Mouse (Mus musculus): ENCODE results near the gene Smad3. TPM values are rescaled to one million over a fixed set of nuclear protein-coding genes. Genes with fewer than 3 reads are reported as not detected.

Smad3 gene
- polyA plus RNA-seq (2012; rRNA removed) = 3.0 and 3.5 TPM in 2 replicates

DNA sequence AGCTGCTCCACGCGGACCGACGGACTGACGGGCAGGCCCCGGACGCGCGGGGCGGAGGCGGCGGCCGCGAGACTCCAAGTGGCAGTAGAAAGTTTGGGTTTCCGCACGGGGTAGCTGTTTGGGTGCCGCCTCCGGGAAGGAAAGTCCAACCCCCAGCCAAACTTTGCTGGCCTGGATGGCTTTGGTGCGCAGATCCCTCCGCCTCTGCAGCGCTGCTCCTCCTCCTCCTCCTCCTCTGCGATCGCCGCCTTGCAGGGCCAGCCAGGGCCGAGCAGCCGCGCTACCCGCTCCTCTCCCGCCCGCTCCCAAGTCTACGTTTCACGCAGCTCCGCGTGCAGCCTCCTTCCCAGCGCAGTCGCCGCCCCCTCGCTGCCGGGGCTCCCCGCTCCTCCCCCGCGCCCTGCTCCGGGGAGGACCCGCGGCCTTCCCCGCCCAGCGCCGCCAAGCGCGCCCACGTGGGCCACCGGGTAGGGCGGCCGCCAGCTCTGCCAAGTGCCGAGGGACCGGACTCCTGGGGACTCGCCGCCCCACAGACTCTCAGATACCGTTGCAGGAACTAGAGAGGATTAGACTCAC is at the start of gene Smad3:
Gene Smad3, minus strand, starts transcription at position 130 of the 576 bp plus-strand sequence.

DNA sequence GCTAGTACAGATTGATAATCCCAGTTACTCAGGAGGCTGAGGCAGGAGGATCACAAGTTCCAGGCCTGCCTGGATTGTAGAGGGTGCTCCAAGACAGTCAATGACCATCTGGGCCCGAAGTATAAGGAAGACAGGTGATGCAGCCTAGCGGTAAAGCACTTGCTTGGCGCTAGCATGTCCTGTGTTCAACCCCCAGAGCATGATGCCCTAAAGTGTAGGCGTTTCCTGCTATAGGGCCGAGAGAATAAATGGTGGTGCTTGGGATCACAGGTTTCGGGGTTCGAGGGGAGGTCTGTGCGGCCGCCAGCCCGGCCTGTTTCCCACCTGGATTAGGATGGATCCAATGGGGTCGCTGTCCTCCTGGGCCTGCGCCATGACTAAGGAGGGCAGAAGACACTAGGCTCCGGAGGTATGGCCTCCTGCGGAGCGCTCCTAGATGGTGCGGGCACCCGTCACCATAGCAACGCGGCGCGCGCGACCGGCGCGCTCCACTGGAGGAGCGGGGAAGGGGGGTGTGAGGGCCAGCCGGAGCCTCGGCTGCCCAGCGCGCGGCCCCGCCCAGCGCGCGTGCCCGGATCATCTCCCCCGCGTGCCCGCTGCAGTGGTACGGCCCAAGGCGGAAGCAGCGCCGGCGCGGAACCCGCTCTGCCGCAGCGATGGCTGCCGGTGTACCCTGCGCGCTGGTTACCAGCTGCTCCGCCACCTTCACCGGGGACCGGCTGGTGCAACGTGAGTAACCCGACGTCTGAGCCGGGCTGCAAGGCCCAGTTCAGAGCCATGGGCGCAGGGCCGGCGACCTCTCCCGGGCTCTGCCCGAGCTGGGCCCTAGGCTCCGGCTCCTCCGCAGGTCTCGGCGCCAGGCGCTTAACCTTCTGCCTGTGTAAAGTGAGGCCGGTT is 155.5 kb downstream of the Smad3 start, which contains the start of the genes Iqch and Aagab:
Gene Iqch, minus strand, starts transcription at position 451 of the 897 bp plus-strand sequence.
Gene Aagab, plus strand, starts transcription at position 618 of the 897 bp plus-strand sequence.

Other genes with a start within 250 kb of the Smad3 start
- 0.01 and 0.02 TPM in 2 replicates for gene Iqch, start 155.5 kb downstream of the Smad3 start, polyA plus RNA-seq (2012; rRNA removed)
- gene Aagab, start 155.3 kb downstream of the Smad3 start, polyA plus RNA-seq (2012; rRNA removed) = 6.3 TPM in 2 replicates